Mouse (Mus musculus): ENCODE measurements at regions not wholly inside any gene's neighbourhood (a gene's known extent, or its start where the extent isn't known, plus 50 kb on each side); places are given as distances from the start of the nearest gene placed in this dataset.

DNA sequence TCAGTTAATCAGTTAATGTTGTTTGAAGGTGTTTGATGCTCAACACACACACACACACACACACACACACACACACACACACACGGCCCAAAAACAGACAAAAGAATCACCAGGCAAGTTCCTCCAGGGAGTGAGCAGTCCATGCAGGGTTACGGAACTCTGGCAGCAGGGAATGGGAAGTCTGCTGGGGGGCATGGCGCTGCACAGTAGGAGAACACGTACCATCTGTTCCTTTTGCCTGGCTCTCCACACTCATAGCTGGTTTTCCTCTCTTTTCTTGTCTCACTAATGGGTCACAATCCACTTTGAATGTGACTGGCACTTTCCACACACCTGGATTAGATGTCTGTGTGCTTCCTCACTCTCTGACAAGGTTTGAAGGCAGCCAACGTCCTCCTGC lies 151.8 kb downstream of the Rpl14 start:
- TF ChIP-seq POLR2A (IDR thresholded peaks at IDR 0.05; ENCODE audit: insufficient read depth, low read depth, low read length) = no peak
- no peak for TF ChIP-seq CTCF (IDR thresholded peaks at IDR 0.05)
